Comparison of ENCODE assay signal across 16 mouse cellular contexts in genomic region chr1:118975376-118975775, GRCm38 (mm10).
"Had no signal": no experiment of that assay in that cellular context is flagged by ENCODE, and none has a peak within 500 bp of the region (broad histone marks: within the 10 kb centered on the region; RNA-seq: fewer than 3 reads in every experiment).

No protein-coding gene starts in this region.

- H3K9ac ChIP-seq: liver, embryonic 14.5 days; lung, embryonic 15.5 days; midbrain, embryonic 13.5 days; midbrain, embryonic 15.5 days; neural tube, embryonic 12.5 days; stomach, embryonic 15.5 days had no signal

- H3K36me3 ChIP-seq: midbrain, embryonic 15.5 days had no signal

- H3K4me2 ChIP-seq: lung, embryonic 15.5 days; midbrain, embryonic 11.5 days; midbrain, embryonic 13.5 days; midbrain, embryonic 15.5 days; neural tube, embryonic 12.5 days; stomach, embryonic 15.5 days had no signal

- DNase-seq: lung, adult 2 months; lung, postnatal 14 days; lung, postnatal 36 days; right cerebral cortex, postnatal 14 days; thymus, adult 18-20 months; thymus, postnatal 14 days; thymus, postnatal 4 days had no signal

- H3K27me3 ChIP-seq: lung, embryonic 15.5 days; midbrain, embryonic 13.5 days; midbrain, embryonic 15.5 days; neural tube, embryonic 12.5 days; stomach, embryonic 15.5 days had no signal

- H3K4me3 ChIP-seq: lung, embryonic 15.5 days; midbrain, embryonic 13.5 days; midbrain, embryonic 15.5 days; neural tube, embryonic 12.5 days; stomach, embryonic 15.5 days had no signal

- H3K4me1 ChIP-seq: midbrain, embryonic 15.5 days had no signal

- ATAC-seq: lung, postnatal 0 days; midbrain, embryonic 13.5 days; midbrain, embryonic 15.5 days had no signal

- H3K27ac ChIP-seq: liver, embryonic 14.5 days; macrophage; midbrain, embryonic 13.5 days; midbrain, embryonic 15.5 days; neural tube, embryonic 12.5 days had no signal

- H3K9me3 ChIP-seq: lung, embryonic 15.5 days; midbrain, embryonic 13.5 days; midbrain, embryonic 15.5 days; stomach, embryonic 15.5 days had no signal
